Mouse (Mus musculus): Measurements from ENCODE around the gene Lmcd1. TPM values are rescaled to one million over a fixed set of nuclear protein-coding genes. Genes with fewer than 3 reads are reported as not detected.

Lmcd1 gene
- total RNA-seq, 2 experiments from 2014 or later = 5.4 to 6.0 TPM

- DNase-seq (ENCODE audit: low spot score in 2 of 2) = no peak
Measured at GRCm38 (mm10) chr6:112350452-112350851, 76.9 kb downstream of the Lmcd1 start.

DNA sequence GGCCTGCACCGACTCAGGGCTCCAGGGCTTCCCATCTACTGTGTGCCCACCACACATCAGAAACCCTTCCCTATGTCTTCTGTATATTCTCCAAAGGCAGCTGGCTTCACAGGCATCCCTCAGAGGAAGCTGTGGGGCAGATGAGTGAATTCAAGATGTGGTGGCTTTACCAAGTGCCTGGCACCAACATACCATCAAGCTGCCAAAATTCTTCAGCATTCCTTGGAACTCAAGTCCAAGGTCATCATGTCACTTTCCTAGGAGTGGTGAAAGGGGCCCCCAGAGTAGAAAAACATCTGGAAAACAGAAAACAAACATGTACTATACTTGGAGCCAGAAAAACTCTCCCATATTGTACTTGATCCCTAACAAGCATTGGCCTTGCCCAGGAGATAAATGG is 85.8 kb downstream of the Lmcd1 start:
- no peak for DNase-seq (ENCODE audit: low spot score in 2 of 2)

GRCm38 (mm10) chr6:112360676-112361075 is 87.1 kb downstream of the Lmcd1 start:
- DNase-seq (ENCODE audit: low spot score in 2 of 2) = peak; percentile 29 to 44

DNA sequence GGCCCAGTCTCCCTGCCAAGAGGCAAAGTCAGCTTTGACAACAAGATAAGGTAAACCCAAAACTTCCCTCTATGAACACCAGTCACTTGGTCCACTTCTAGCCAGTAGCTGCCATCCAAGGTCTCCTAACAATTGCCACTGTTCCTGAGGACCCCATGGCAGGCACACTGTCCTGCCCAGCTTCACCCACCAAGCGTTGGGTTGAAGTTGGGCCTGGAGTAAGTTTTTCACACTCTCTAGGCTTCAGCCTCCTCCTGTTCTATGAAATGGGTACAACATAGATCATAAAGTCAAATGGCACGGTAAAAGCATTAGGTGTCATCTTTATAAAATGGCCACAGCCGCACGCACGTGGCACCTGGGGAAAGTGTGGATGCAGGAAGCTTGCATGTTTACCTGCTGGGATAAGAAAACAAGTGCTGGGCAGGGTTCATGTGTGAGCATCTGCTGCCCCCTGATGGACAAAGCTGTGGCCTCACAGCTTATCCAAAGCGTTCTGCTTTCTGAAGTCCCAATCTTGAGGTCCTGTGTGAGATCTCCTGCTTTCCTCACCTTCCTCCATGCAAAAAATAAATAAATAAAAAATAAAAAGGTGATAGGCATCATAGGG is 88.9 kb downstream of the Lmcd1 start:
- peak; percentile 47 to 76 for DNase-seq (ENCODE audit: low spot score in 2 of 2)

DNA sequence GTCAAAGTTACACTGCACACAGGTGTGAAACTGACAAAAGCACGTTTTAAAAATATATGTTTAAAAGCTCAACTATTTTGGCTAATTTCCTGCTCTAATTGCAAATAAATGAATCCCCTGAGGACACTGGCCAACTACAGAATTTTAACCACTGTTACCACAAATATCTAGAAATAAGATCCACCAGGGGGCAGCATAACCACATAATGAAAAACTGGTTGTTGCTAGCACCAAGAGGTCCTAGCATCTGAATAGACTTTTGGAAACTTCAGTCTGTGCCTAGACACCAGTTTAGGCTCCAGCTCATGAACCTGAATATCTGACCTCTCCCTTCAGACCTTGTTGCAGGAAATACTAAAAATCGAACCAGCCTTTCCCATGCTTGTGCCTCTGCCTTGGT is 91.0 kb downstream of the Lmcd1 start:
- DNase-seq (ENCODE audit: low spot score in 2 of 2) = peak; percentile 17 to 83

- DNase-seq (ENCODE audit: low spot score in 2 of 2) = no peak
Measured at GRCm38 (mm10) chr6:112365294-112365693, 91.7 kb downstream of the Lmcd1 start.

DNA sequence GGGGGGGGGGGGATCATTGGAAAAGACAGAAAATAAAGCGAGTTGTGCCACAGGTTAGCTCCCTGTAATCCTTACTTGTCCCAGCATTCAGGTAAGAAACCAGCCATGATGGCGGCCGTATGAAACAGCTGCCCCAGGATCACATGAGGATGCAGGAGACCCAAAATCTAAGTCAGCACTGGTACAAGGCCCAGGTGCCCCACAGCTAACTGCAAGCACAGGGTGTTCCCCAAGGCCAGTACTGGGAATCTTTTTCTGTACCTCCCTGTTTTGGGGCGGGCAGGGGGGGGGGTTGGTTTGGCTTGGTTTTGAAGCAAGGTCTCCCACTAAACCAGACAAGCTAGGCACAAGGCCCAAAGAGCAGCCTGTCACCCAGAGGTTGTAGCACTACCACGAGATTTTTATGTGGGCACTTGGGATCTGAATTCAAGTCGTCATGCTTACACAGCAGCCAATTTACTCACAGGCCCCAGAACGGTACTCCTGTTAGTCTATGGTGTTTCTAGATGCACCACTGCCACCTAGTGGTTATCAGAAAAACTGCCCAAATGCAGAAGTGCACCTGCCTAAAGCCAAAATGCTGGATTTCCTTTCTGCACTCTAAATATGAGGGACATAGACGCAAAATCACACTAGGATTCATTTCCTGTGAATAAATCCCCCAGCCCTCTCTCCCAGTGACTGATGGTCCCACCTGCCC is 100.5 kb downstream of the Lmcd1 start:
- peak in 1 of 2 experiments; percentile 50 for DNase-seq (ENCODE audit: low spot score in 2 of 2)

- DNase-seq (ENCODE audit: low spot score in 2 of 2) = peak in 1 of 2 experiments; percentile 30
Measured at GRCm38 (mm10) chr6:112375661-112376392, 102.3 kb downstream of the Lmcd1 start.

DNA sequence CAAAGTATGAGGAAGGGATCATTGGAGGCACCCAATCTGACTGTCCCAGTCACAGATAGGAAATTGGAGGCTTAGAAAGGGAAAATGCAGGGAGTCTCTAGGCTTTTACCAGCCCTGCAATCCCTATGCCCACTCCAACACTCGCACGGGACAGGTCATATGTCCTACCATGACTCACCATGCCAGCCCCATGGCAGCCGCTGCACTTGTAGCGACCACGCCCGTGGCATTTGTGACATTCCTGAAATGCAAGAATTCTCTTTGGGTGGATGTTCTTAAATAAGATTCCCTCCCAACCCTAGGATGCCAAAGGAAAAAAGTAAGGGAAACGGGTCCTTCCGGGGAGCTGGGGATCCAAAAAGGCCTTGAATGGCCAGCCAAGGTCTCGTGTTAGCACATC is 105.5 kb downstream of the Lmcd1 start:
- DNase-seq (ENCODE audit: low spot score in 2 of 2) = no peak

Other genes starting within 250 kb of the Lmcd1 start
- gene Ssu2, start 114.3 kb downstream of the Lmcd1 start, total RNA-seq (2021) = under 1 TPM; 0.38 to 0.65 TPM
- gene Cav3, start 185.7 kb downstream of the Lmcd1 start, total RNA-seq (2021) = under 1 TPM; 0.55 to 0.94 TPM
- gene Oxtr, start 216.2 kb downstream of the Lmcd1 start, total RNA-seq (2021) = 10 to 100 TPM in 1 of 2 experiments, 1 to 10 TPM in 1; 8.2 to 10.7 TPM